Mouse (Mus musculus) left cerebral cortex, adult 9 months (tissue): Measurements from ENCODE around the gene Lypd6.
A peak's percentile ranks its signal among the peaks of the same experiment; 100 is the strongest.

Experiments used
- DNase-seq, 2 experiments: peaks; one replicate each; pipeline ENCODE4 v3.0.0; 2022; ENCODE audit warnings: low spot score in 2 of 2

Lypd6 gene

DNA sequence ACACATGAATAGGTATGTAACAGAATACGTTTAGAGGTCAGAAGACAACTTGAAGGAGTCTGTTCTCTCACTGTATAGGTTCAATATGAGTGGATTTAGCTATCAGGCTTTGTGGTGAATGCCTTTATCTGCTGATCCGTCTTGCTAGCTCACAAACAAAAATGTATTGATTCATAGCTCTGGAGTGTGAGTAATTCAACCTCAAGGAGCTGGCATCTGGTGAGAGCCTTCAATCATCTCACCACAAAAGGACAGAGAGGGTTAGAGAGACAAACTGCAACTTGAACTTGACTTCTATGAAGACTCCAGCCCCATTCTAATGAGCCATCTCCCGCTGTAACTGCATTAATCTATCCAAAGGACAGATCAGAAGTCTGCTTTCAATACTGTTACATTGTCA lies 40.6 kb downstream of the Lypd6 start:
- no peak for DNase-seq

DNA sequence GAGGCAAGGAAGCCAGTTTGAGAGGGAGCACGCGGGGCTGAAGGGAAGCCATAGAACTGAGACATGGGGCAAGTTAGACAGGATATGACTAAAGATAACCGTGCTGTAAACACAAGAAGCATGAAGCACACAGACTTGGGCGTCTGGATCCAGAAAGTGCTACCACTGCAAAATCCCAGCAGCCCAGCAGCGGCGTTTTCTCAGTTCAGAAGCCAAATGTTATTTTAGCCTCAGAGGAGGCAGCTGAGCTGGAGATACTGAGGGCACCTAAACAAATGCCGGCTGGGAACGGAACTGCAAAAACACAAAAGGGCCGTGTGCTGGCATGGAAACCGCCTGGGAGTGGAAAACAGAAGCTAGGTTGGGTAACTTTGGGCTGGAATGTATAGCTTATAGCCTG lies 43.9 kb downstream of the Lypd6 start:
- DNase-seq: peak in 1 of 2 experiments; percentile 37

DNA sequence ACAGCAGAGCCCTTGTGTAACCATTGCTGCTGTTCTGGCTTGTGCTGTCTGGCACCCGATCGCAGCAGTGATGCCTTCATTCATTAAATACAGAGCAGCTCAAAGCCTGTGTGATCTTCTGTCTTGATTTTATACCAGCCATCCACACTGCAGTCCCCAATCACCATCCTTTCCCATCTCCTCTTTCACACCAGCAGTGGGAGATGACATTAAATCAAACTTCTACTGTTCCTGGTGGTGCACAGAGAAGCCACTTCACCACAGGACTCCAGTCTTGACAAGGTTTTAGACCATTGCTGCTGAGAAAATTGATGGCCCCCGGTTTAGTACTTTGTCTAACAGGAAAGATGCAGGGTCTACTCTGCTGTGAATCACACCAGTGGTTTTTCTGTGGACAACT lies 44.9 kb downstream of the Lypd6 start:
- DNase-seq: no peak

DNA sequence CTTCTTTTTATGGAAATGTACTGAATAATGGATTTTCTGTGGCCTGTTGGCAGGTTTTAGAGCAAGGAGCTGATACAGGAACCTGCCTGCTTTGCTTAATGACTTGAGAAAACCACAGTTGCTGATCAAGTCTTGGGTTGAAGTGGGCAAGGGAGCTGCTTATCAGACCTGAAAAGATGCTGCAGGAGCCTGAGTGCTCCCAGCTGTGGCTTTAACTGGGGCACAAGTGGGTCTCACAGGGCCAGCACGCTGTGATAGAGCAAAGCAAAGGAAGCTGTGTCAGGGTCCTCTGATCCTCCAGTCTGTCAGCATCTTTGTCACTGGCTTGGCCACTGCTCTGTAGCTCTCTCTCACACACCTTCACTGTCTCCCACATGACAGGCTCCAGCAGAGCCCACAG lies 45.4 kb downstream of the Lypd6 start:
- no peak for DNase-seq

DNA sequence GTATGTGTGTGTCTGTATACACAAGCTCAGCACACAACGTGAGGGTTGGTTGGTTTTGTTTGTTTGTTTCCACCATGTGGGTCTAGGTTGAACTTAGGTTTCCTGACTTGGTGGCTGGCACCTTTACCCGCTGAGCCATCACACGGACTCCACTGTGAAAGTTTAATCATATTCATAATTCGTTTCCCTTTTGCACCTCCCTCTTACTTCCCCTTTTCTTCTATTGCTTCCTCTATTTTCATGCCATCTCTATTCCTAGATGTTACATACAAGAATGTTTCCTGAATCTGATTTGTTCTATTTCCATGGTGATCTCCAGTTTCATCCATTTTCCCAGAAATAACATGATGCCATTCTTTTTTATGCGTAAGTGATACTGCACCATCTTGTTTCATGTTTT lies 46.2 kb downstream of the Lypd6 start:
- no peak for DNase-seq

DNA sequence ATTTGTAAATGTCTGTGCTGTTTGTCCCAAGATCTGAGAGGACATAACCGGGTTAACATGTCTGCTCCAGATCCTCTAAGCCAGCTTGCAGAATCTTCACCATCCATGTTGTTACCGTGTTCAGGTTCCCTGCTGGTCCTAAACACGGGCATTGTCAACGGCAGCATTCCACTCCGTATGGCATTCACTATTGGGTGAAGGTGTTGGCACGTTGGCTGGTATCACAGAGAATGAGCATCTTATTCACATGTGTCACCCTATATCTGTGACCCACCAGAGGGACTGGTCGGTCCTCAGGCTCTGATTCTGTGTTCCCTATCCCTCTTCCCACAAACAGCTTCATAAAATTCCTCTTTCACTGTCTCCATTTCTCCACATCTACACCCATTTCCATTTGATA lies 52.9 kb downstream of the Lypd6 start:
- no peak for DNase-seq

DNA sequence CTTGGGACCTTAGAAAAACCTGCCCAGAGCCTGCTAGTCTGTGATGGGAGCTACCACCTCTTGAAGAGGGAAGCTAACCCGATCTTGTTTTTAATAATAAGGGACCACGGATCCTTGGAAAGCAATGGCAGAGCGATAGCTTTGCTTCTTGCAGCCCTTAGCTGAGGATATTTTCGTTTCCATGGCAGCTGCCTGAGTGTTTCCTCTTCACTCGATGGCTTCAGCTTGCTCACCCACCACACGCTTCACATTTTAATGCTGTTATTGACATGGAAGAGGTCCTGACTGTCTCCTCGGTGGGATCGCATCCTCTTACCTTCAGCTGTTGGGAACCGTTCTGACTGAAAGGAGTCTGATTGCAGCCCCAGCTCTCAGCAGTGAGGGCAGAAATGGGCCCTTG lies 54.6 kb downstream of the Lypd6 start:
- no peak for DNase-seq

DNA sequence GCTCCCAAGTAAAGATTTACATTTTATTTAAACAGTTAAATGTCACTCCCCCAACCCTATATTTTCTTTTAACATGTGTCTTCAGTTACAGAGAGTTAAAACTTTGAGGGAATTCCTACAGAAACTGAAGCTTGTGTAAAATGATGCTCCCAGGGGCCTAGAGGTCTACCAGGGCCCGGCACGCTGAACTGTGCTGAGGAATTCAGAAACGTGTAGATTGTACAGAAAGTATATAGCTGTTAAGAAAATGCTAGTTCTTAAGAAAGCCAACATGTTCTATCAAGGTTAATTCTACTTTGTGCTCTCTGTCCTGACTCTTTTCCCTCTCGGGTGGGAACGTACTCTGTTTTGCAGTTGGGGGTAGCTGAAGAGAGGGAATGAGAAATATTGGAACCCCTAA lies 57.1 kb downstream of the Lypd6 start:
- DNase-seq: no peak

DNA sequence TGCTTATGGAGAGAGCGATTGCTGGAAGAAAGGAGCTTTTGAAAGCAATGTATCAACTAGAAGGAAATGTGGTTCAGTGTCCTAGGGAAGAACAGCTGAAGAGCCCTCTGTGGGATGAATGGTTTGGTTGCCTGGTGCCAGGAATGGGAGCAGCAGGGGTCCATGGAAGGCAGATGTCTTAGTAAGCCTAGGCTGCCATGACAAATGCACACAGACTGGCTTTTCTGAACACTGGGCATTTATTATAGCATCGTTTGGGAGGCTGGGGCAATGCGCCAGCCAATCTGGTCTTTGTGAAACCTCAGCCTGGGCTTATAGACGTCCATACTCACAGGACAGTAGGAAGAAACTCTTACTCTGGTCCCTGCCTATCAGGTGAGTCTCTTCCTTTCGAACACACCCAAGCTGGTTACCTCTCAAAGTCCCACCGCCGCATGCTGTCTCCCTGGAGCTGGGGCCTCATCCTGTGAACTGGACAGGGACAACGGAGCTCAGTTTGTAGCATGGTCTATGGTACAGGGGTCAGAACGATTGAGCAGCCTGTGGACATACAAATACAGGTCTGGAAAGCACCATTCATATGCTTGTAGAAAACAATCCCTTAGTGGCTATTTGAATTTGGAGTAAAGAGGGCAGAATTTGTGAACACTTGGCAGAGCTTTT lies 61.4 kb downstream of the Lypd6 start:
- no peak for DNase-seq

DNA sequence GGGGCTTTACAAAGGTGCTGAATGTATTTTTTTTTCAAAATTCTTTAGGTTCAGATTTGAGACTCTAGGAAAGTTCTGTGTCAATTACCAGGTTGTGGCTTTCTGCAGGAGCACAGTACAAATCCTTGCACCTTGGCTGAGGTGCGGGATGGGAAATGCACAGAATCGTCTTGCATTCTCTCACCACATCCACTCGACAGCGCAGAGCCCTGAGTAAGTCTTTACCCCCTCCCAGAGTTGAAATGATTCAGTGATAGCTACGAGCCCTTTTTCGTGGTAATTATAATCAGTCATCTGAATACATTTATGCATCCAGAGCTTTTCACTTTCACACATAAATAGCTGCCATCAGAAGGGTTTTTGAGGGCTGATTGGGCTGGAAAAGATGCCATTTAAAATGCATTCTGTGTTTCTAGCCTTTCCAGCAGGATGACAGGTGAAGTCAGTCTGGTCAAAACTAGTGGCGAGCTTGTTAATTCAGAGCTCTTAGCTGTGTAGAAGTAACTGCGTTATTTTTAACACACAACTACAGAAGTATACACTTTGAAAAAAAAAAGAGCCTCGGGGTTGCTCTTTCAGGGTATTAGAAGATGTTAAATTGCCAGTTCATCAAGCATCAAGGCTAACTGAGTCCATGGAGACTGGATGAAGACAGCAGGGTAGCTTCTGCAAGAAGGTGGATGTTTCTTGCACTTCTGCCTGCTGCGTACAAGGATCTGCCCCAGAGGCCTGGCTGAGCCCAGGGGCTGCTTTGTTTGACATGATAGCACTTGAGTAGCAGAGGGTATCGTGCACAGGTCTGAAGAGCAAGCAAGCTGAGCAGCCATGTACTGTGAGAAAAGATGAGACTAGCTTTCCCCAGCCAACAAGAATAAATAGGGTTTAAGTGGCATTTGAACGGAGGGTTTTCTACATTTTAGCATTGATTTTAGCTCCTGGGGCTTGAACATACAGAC lies 62.4 kb downstream of the Lypd6 start:
- DNase-seq: no peak

DNA sequence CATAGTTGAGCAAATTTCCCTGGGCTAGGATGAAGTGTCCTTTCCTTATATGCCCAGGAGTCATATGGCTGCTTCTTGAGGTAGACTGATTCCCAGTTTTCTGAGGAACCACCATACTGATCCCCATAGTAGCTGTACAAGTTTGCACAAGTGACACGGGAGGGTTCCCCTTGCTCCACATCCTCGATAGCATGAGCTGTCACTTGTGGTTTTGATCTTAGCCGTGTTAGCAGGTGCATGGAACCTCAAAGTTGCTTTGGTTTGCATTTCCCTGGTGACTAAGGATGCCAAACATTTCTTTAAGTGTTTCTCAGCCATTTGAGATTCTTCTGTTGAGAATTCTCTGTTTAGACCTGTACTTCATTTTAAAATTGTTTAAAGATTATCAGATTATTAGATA lies 64.4 kb downstream of the Lypd6 start:
- DNase-seq: no peak

DNA sequence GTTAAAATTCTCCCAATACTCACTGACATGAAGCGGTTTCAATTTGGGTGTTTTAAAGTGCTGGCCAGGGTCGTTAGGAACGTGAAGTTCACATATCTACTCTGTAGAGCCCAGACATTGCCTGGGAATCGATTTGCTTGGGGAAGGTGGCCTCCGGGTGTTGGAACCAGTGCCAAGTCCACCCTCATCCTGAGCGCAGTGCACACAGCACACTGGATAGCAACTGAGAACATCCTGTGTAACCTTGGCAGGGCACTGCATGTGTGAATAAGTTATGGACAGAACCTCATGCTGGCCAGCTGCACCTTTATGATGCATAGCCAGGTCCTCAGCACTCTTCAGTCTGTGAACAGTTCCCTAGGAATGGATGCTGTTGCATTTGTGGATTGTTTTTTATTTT lies 77.4 kb downstream of the Lypd6 start:
- no peak for DNase-seq

DNA sequence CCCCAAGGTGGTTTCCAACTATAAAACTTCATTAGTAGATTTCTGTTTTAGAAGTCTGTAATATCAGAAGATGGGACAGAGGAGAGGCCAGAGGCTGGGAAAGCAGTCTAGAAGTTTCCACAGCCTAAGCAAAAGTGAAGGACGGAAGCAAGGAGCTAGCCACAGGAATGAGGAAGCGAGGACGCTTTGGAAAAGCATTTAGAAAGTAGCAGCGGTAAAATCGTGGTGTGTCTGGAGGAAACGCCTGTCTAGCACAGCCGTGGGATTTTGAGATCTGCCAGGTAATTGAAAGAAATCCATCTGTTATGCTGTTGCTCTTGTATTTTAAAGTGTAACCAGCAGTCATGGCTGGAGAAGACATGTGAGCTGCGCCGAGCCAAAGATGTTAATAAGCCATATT lies 81.1 kb downstream of the Lypd6 start:
- DNase-seq: no peak

DNA sequence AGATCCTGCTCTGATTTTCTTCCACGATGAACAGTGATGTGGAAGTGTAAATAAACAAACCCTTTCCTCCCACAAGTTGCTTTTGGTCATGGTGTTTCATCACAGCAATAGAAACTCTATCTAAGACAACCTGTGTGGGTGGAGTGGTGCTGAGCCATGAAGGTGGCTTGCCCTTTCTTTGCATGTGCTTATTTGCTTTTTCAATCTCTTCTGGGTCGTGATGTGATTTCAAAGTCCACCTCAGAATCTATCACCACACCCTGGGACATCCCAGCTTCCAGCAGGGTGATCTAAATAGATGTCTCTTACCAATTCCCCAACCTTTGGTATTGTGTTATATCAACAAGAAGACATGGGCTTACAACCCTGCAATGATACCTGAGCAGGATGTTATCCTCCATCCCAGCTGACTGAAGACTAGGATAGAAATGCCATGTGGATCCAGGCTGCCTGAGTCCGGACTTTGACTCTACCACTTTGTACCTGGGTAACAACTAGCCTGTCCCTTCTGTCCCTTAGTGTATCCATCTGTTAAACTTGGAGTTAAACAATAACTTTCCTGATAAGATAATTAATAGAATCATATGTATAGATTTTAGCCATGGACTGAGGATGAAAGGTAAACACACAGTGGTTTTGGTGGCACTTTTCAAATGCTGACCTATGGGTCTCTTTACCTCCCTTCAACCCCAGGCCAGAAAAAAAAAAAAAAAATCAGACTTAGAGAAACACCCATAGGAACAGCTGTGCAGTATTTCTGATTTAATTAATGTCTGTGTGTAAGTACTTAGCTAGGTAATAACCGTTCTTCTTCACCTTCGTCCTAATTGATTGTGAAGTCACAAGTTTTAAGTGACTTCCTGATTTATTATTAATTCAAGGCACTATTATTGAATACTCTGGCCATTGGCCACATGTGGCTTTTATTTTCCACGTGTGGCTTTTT lies 83.3 kb downstream of the Lypd6 start:
- no peak for DNase-seq

DNA sequence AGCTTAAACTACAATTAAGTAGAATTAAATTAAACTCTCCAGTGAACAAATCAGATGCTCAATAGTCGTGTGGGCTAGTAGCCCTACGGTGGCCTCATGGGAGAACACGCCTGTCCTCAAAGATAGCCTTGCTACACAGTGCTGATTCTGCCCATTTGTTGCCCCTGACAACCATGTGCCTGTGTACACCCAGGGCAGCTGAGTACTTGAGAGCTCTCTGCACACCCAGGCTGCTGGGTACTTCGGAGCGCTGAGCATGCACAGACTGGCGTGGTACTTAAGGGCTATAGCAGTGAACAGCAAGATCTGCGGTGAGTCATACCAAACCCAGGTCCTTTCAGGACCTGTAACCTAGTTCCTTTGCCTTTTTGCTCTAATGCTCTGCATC lies 84.0 kb downstream of the Lypd6 start:
- no peak for DNase-seq

DNA sequence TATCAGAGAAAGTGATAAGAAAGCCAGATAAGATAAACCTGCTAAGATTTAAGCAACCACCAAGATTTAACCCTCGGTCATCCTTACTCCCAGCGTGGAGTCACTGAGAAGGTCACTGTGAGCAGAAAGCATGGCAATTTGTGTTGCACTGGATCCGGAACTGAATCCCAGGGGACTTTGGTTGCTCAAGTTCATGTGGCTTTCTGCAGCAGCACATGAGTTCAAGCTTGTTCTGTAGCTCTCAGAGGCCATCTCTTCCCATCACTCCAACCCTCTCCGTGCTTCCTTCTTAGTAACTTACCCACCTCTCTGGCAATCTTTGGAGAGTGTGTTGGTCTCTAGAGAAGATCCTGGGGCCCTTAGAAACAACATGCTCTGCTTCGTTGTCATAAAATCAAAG lies 84.6 kb downstream of the Lypd6 start:
- DNase-seq: no peak

DNA sequence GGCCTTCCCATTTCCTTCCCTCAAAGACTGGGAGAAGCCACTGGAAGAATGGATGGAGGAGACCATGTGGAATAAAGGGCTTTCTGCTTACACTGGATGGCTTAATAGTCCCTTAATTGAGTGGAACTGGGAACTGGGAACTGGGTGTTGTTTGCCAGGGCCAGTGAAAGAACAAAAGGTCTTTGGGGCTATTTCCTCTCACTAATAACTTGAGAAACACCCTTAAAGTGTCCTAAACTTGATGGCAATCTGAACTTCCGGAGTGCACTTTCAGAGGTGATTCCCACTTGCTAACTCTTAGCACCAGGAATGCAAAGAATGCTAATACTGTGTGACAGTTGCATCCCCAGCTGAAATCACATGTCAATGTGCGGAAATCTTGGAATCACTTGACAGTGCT lies 85.2 kb downstream of the Lypd6 start:
- no peak for DNase-seq

DNA sequence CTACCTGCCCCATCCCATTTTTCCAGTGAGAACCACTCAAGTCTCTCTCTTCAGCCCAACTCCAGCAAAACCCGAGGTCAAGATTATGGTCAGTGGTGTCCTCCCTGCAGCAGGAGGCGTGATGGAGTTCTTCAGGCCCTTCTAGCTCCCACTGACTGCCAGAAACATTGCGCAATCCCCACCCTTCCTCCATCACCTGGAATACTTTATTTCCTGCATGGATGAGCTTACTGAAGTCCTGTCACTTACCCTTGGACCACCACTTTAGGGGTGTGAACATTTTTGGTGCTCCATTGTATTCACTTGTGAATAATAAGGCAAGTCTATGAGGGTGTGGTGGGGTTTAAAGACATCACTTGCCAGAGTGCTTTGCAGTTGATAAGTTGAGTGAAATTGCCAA lies 85.7 kb downstream of the Lypd6 start:
- no peak for DNase-seq

DNA sequence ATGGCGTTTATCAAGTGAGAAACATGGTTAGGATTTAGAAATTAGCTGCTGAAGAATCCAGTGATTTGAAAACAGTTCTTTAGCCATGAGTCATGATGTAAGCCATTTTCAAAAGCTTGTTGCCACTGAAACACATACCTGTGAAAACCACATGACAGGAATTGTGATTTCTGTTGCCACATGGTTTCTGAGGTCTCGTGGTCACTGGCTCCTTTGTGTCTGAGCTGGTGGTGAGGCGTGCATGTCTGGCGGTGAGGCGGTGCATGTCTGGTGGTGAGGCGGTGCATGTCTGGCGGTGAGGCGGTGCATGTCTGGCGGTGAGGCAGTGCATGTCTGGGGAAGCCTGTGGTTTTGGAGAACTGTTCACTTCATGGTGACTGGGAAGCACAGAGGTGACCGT lies 89.8 kb downstream of the Lypd6 start:
- DNase-seq: no peak

DNA sequence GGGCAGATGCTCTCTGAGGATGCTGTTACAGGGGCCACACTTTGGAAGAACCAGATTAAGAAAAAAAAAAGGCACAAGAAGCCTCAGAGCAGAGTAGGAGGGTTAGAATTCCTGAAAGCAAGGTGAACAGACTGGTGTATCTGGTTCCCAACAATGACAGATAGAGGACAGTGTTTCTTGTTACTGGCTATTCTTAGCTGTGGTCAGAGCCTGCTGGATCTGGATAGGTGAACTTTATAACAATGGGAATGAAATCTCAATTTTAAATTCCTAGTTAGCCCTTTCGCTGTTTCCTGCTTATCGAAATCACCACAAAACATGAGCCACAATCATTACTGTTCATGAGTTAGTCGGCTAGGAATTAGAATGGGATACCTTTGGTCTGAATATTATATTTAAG lies 93.8 kb downstream of the Lypd6 start:
- DNase-seq: no peak

DNA sequence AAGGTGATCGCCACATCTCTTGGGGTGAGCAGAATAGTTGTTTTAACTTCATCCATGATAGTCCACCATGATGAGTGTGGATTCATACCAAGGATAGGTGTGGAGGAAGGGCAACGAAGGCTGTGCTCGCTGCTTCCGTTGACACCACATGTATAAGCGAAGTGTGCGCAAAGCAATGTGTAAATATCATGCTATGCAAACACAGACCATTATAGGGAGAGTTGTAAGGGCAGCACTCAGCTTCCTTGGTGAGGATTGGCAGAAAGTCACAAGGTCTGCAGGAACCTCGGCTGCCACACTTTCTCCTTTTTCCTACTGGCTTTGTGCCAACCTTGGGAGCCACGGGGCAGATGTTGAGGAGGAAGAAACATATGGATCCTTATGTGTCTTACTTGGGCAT lies 97.4 kb downstream of the Lypd6 start:
- no peak for DNase-seq

DNA sequence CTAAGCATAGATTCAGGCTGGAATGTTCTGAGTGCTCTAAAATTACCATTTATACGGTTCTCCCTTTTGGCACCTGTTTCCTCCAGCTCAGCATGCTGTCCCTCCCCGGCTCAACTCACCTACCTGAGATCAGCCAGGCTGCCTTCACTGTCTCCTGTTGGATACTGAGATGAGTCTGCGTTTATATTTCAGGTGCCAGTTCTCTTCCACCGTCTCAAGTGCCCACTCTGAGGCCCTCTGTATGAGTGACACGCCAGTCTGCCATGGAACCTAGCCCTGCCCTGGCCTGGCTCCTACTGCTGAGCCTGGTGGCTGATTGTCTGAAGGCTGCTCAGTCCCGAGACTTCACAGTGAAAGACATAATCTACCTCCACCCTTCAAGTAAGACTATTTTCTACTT lies 99.0 kb downstream of the Lypd6 start:
- no peak for DNase-seq
